Mouse (Mus musculus) C2C12 (cell line): Measurements from ENCODE around the gene Qser1.

ENCODE experiments used
- CTCF ChIP-seq: IDR thresholded peaks from one replicate; pipeline ENCODE4 v1.5.1; 2011; ENCODE audit not compliant: control insufficient read depth, insufficient read depth, insufficient read length
- MAX ChIP-seq: IDR thresholded peaks from one replicate; pipeline ENCODE4 v1.6.1; 2011; ENCODE audit warnings: mild to moderate bottlenecking, control low read depth
- MYOD1 ChIP-seq: IDR thresholded peaks from one replicate; pipeline ENCODE4 v1.6.1; 2011; ENCODE audit warnings: low read depth; ENCODE audit not compliant: control insufficient read depth, insufficient read length
- USF1 ChIP-seq: IDR thresholded peaks from one replicate; pipeline ENCODE4 v1.6.1; 2011; ENCODE audit warnings: low read depth, mild to moderate bottlenecking, control low read depth, moderate library complexity

DNA sequence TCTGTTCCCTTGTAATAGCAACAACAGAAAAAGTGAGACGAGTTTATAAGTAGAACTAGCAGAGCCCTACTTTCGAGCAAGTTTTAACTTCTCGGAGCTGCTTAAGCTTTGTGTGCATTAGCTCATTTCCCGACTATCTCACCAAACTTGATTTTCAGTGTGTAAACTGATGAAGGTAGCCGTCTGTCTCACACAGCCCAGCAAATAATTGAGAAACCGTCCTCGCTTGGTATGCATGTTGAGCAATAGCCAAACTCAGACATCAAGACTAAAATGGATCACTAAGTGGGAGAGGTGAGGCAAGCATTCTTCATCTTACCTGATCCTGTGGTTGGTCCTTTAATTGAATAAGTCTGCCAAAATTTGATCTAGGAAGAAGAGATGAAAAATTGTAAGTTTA lies 25.2 kb upstream of the Qser1 start:
- TF ChIP-seq MAX (no peak), USF1 (no peak), MYOD1 (no peak), CTCF (no peak)
